Mouse (Mus musculus): ENCODE data around the gene Popdc3. TPM values are rescaled to one million over a fixed set of nuclear protein-coding genes. Genes with fewer than 3 reads are reported as not detected.

The Popdc3 gene
- polyA plus RNA-seq, 1 experiment from 2014 or later: 0.58 TPM

DNA sequence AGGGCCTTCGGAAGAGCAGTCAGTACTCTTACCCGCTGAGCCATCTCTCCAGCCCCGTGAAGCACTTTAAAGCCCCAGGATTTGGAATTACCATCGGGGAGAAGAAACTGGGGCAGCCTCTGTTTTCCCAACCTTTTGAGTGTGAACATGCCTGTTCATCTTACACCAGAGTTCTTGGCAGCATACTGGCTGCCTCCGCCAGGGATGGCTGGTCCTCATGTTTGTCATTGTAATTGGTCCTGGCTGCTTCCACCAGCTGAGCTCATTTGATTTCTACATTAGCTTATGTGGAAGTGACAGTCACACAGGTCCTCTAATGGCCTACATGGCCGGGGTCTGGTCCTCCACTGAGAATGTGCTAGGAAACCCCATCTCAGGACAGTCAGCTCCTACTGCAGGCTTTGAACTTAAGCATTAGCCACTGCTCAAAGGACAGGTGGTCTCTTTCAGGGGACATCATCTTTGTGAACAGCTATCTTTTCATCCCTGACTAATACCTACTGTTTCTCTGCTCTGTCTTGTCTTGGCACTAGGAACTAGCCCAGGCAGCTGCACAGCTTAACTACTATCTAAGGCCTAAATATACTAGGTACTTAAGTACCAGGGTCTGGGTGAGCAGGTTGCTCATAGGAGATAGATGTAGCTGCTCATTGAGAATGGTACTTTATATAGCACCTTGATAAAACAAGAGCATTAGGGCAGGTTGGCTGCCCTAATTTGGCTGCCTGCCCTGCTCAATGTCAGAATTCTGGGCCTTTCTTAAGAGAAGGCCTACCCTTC, 33.7 kb upstream of the Popdc3 start:
- no peak for ATAC-seq (ENCODE audit: insufficient number of reproducible peaks, insufficient read depth, low FRiP score, low read depth)
- H3K36me3 ChIP-seq (ENCODE audit: control insufficient read depth, insufficient read depth, low read length): 0 out of 2 replicates have a peak, but pooled peaks cover under 1% of the 10 kb centered on the region
- 92% methylated on average over 6 of the region's 6 CpGs for WGBS
- H3K4me1 ChIP-seq (ENCODE audit: control insufficient read depth, insufficient read depth, low read length): no peaks in the 10 kb centered on the region
- H3K4me2 ChIP-seq (replicated peaks; ENCODE audit: low read depth, low read length): no peak overlapping the region
- no peaks in the 10 kb centered on the region for H3K27me3 ChIP-seq (ENCODE audit: control insufficient read depth, insufficient read depth, low read length)
- no peak overlapping the region for H3K9ac ChIP-seq (replicated peaks; ENCODE audit: low read depth, low read length)
- no peak overlapping the region for H3K27ac ChIP-seq (ENCODE audit: low read length)
- no peak overlapping the region for H3K4me3 ChIP-seq (ENCODE audit: low read depth, low read length)
- no peaks in the 10 kb centered on the region for H3K9me3 ChIP-seq (ENCODE audit: control insufficient read depth, low read depth, low read length)

DNA sequence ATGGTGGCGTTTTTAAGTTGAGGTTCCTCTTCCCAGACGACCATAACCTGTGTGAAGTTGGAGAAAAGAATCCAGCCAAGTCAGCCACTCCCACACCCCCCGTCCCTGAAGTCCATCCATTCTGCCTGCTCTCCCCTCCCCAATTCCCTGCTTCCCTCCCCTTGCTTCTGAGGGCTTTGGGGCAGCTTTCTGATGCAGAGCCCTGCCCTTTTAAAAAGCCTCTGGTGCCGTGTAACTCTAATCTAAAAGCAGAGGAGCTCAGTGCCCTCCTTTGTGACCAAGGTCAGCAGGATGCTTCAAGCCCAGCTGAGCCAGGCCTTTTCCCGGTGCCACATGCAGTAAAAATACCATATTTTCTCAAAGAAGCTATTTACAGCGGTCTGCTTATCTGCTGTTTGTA, 31.1 kb upstream of the Popdc3 start:
- H3K4me2 ChIP-seq (replicated peaks; ENCODE audit: low read depth, low read length): no peak overlapping the region
- WGBS: 37% methylated on average over 6 of the region's 6 CpGs
- H3K9ac ChIP-seq (replicated peaks; ENCODE audit: low read depth, low read length): no peak overlapping the region
- H3K36me3 ChIP-seq (ENCODE audit: control insufficient read depth, insufficient read depth, low read length): peaks cover 21% of the 10 kb centered on the region
- H3K27me3 ChIP-seq (ENCODE audit: control insufficient read depth, insufficient read depth, low read length): no peaks in the 10 kb centered on the region
- ATAC-seq (ENCODE audit: insufficient number of reproducible peaks, insufficient read depth, low FRiP score, low read depth): no peak
- no peak overlapping the region for H3K27ac ChIP-seq (ENCODE audit: low read length)
- H3K9me3 ChIP-seq (ENCODE audit: control insufficient read depth, low read depth, low read length): no peaks in the 10 kb centered on the region
- H3K4me3 ChIP-seq (ENCODE audit: low read depth, low read length): no peak overlapping the region
- H3K4me1 ChIP-seq (ENCODE audit: control insufficient read depth, insufficient read depth, low read length): no peaks in the 10 kb centered on the region

DNA sequence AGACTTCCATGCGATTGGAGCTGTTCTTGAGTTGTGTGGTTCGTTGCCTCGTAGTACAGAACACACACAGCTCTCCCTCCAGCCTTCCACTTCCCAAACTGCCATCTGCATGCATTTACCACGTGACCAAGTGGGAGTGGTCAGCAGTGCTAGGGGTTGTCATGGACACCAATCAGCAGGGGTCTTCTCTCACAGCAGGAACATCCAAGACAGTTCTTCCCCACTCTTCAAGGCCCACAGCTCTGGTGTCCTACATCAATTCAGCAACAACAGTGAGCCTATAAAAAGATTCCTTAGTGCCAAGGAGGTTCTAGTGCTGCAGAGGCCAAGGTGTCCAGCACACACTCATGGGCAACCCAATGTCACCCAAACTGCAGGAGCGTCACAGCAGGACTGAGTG, 26.8 kb upstream of the Popdc3 start:
- no peaks in the 10 kb centered on the region for H3K9me3 ChIP-seq (ENCODE audit: control insufficient read depth, low read depth, low read length)
- no peaks in the 10 kb centered on the region for H3K27me3 ChIP-seq (ENCODE audit: control insufficient read depth, insufficient read depth, low read length)
- no peak for ATAC-seq (ENCODE audit: insufficient number of reproducible peaks, insufficient read depth, low FRiP score, low read depth)
- H3K4me1 ChIP-seq (ENCODE audit: control insufficient read depth, insufficient read depth, low read length): no peaks in the 10 kb centered on the region
- 73% methylated on average over 5 of the region's 5 CpGs for WGBS
- no peak overlapping the region for H3K27ac ChIP-seq (ENCODE audit: low read length)
- peaks cover 41% of the 10 kb centered on the region for H3K36me3 ChIP-seq (ENCODE audit: control insufficient read depth, insufficient read depth, low read length)
- H3K4me3 ChIP-seq (ENCODE audit: low read depth, low read length): no peak overlapping the region
- H3K4me2 ChIP-seq (replicated peaks; ENCODE audit: low read depth, low read length): no peak overlapping the region
- no peak overlapping the region for H3K9ac ChIP-seq (replicated peaks; ENCODE audit: low read depth, low read length)

DNA sequence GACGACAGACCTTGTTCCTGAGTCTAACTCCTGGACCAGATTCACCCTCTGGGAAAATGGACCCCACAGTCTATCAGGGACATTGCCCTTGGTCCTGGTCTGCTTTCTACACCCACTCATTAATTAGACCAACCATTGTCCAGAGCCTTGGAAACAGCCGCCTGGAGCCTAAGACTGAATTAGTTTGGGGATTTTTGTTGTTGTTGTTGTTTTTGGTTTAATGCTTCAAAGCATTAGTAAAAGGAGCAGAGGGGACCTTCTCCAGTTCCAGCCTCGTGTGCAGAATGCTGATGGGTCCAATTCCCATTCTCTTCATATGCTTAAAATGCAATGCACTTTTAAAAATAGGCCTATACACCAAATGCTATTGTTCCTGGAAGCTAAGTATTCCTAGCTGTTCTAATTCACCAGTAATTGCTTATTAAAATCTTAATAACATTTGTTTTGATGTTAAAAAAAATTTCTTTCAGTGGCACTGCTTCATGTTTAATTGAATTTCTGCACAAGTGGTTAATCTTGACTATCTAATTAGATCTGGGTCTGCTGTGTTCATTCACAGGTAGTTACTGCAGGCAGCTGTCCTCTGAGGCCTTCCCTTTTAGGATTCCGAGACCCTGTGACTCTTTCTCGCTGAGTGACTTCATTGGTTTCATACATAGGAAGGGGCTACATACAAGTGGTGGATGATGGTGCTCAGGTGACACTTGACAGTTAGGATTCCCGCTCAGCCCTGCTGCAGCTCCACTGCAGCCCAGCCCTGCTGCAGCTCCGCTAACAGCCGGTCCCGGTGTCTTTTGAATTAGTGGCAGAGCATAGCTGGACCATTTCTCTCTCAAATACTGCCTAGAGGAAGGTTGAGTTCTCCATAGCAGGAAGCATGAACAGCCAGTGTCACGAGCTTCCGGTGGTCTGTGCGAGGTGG, 25.9 kb upstream of the Popdc3 start:
- Histone ChIP-seq H3K4me2 (replicated peaks; ENCODE audit: low read depth, low read length) (no peak overlapping the region), H3K9ac (replicated peaks; ENCODE audit: low read depth, low read length) (no peak overlapping the region), H3K9me3 (ENCODE audit: control insufficient read depth, low read depth, low read length) (no peaks in the 10 kb centered on the region), H3K27me3 (ENCODE audit: control insufficient read depth, insufficient read depth, low read length) (no peaks in the 10 kb centered on the region), H3K27ac (ENCODE audit: low read length) (no peak overlapping the region), H3K4me1 (ENCODE audit: control insufficient read depth, insufficient read depth, low read length) (no peaks in the 10 kb centered on the region), H3K36me3 (ENCODE audit: control insufficient read depth, insufficient read depth, low read length) (peaks cover 41% of the 10 kb centered on the region), H3K4me3 (ENCODE audit: low read depth, low read length) (no peak overlapping the region)
- WGBS: 90% methylated on average over 12 of the region's 12 CpGs
- no peak for ATAC-seq (ENCODE audit: insufficient number of reproducible peaks, insufficient read depth, low FRiP score, low read depth)

DNA sequence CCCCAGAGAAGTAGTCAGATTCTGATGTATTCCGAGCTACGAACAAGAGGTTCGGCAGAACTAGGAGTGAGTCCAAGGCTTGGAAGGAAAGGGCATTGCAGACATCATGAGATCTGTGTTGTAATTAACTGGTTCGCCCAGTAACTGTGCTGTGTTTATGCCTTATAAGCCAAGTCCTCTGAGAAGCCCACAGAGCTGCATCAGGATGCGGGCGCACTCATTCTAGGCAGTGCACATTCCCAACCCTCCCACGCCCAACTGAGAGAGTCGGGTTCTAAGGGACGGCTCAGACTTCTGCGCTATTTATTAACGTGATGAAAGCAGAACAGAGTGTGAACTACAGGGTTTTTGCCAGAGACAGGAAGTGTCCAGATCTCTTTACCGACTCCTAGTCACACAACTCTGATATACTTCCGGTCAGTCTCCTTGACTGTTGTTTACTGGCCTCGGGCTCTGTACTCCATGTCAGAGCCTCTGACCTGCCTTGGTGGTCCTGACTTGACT, 23.3 kb upstream of the Popdc3 start:
- no peaks in the 10 kb centered on the region for H3K9me3 ChIP-seq (ENCODE audit: control insufficient read depth, low read depth, low read length)
- H3K27ac ChIP-seq (ENCODE audit: low read length): no peak overlapping the region
- no peaks in the 10 kb centered on the region for H3K4me1 ChIP-seq (ENCODE audit: control insufficient read depth, insufficient read depth, low read length)
- no peaks in the 10 kb centered on the region for H3K27me3 ChIP-seq (ENCODE audit: control insufficient read depth, insufficient read depth, low read length)
- no peak overlapping the region for H3K4me2 ChIP-seq (replicated peaks; ENCODE audit: low read depth, low read length)
- peaks cover 46% of the 10 kb centered on the region for H3K36me3 ChIP-seq (ENCODE audit: control insufficient read depth, insufficient read depth, low read length)
- H3K4me3 ChIP-seq (ENCODE audit: low read depth, low read length): no peak overlapping the region
- no peak for ATAC-seq (ENCODE audit: insufficient number of reproducible peaks, insufficient read depth, low FRiP score, low read depth)
- whole genome bisulfite sequencing: 90% methylated on average over 14 of the region's 14 CpGs
- no peak overlapping the region for H3K9ac ChIP-seq (replicated peaks; ENCODE audit: low read depth, low read length)

DNA sequence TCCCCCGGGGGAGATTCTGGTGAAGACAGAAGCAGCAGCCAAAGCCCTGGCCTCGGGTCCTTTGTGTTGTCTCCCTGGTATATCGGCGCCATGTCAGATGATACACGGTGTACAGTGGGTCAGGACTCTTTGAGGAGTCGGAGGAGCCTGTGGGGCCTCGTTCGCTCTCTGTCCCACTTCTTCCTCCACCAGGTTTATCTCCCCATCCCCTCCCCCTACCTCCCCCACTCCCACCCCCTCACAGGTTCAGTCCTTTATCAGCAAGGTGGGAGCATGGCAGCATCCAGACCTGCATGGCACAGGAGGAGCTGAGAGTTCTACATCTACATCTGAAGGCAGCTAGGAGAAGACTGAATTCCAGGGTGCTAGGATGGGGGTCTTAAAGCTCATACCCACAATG, 12.0 kb upstream of the Popdc3 start:
- H3K36me3 ChIP-seq (ENCODE audit: control insufficient read depth, insufficient read depth, low read length): no peaks in the 10 kb centered on the region
- H3K4me2 ChIP-seq (replicated peaks; ENCODE audit: low read depth, low read length): no peak overlapping the region
- no peaks in the 10 kb centered on the region for H3K27me3 ChIP-seq (ENCODE audit: control insufficient read depth, insufficient read depth, low read length)
- 0 out of 2 replicates have a peak, but pooled peaks have one; percentile 37 for ATAC-seq (ENCODE audit: insufficient number of reproducible peaks, insufficient read depth, low FRiP score, low read depth)
- no peak overlapping the region for H3K9ac ChIP-seq (replicated peaks; ENCODE audit: low read depth, low read length)
- H3K4me1 ChIP-seq (ENCODE audit: control insufficient read depth, insufficient read depth, low read length): no peaks in the 10 kb centered on the region
- no peaks in the 10 kb centered on the region for H3K9me3 ChIP-seq (ENCODE audit: control insufficient read depth, low read depth, low read length)
- 88% methylated on average over 8 of the region's 8 CpGs for WGBS
- no peak overlapping the region for H3K27ac ChIP-seq (ENCODE audit: low read length)
- no peak overlapping the region for H3K4me3 ChIP-seq (ENCODE audit: low read depth, low read length)

DNA sequence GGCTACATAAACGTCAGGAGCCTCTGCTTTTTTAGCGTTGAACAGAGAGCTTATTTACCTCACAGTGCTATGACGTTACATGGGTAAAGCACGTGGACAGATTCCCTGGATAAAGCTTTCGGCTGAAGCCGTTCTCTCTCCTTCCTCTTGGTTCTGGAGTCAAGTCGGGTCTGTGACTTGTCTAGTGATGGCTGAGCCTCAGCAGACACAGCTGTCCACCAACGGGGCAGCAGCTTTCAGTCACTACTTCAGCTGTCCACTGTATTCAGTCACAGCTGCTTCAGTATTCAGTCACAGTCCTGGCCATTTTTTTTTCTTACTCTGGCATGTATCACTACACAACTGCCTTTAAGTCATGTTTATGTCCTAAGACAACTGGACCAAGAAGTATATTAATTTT, 4.0 kb upstream of the Popdc3 start:
- WGBS: 77% methylated on average over 8 of the region's 8 CpGs
- Histone ChIP-seq H3K27me3 (ENCODE audit: control insufficient read depth, insufficient read depth, low read length) (no peaks in the 10 kb centered on the region), H3K4me2 (replicated peaks; ENCODE audit: low read depth, low read length) (no peak overlapping the region), H3K9me3 (ENCODE audit: control insufficient read depth, low read depth, low read length) (no peaks in the 10 kb centered on the region), H3K27ac (ENCODE audit: low read length) (no peak overlapping the region), H3K36me3 (ENCODE audit: control insufficient read depth, insufficient read depth, low read length) (no peaks in the 10 kb centered on the region), H3K4me1 (ENCODE audit: control insufficient read depth, insufficient read depth, low read length) (no peaks in the 10 kb centered on the region), H3K4me3 (ENCODE audit: low read depth, low read length) (no peak overlapping the region), H3K9ac (replicated peaks; ENCODE audit: low read depth, low read length) (no peak overlapping the region)
- ATAC-seq (ENCODE audit: insufficient number of reproducible peaks, insufficient read depth, low FRiP score, low read depth): no peak

DNA sequence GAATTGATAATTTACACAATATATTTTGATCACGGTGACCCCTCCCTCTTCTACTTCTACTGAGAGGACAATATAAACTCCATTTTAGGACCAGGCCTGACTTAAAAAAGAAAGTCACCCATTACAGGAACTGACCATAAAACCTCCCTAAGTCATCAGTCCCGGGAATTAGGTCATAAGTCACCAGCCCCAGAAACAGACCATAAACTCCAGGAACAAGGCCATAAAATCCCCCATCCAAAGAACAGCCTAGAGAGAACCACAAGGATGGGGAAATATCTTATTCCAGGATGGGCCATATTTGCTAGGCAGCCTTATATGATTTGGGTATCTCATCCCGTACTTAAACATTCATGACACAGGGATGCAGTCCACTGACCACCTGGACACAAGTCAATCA, 3.6 kb upstream of the Popdc3 start:
- Histone ChIP-seq H3K27ac (ENCODE audit: low read length) (no peak overlapping the region), H3K9ac (replicated peaks; ENCODE audit: low read depth, low read length) (no peak overlapping the region), H3K4me2 (replicated peaks; ENCODE audit: low read depth, low read length) (no peak overlapping the region), H3K4me3 (ENCODE audit: low read depth, low read length) (no peak overlapping the region), H3K27me3 (ENCODE audit: control insufficient read depth, insufficient read depth, low read length) (no peaks in the 10 kb centered on the region), H3K9me3 (ENCODE audit: control insufficient read depth, low read depth, low read length) (no peaks in the 10 kb centered on the region), H3K4me1 (ENCODE audit: control insufficient read depth, insufficient read depth, low read length) (no peaks in the 10 kb centered on the region), H3K36me3 (ENCODE audit: control insufficient read depth, insufficient read depth, low read length) (no peaks in the 10 kb centered on the region)
- no peak for ATAC-seq (ENCODE audit: insufficient number of reproducible peaks, insufficient read depth, low FRiP score, low read depth)
- WGBS: 89% methylated on average over 3 of the region's 3 CpGs

Data from stomach, embryonic 14.5 days (tissue).